Mouse (Mus musculus): ENCODE measurements around the gene Rlim.

Rlim gene

GRCm38 (mm10) chrX:103981169-103981689 is at the start of gene Rlim:
Gene Rlim, minus strand, starts transcription at chrX:103981284.
- DNase-seq (ENCODE audit: low spot score), result peak; percentile 90

GRCm38 (mm10) chrX:104017196-104017595 is 36.1 kb upstream of the Rlim start:
- DNase-seq (ENCODE audit: low spot score), result no peak

- no peak for DNase-seq (ENCODE audit: low spot score)
These were observed 34.0 kb upstream of the Rlim start for GRCm38 (mm10) chrX:104015048-104015447.

GRCm38 (mm10) chrX:104013318-104013811 is 32.3 kb upstream of the Rlim start:
- no peak for DNase-seq (ENCODE audit: low spot score)

- DNase-seq (ENCODE audit: low spot score), result no peak
These were observed 13.7 kb upstream of the Rlim start for GRCm38 (mm10) chrX:103994741-103995140.

GRCm38 (mm10) chrX:103993864-103994263 is 12.8 kb upstream of the Rlim start:
- no peak for DNase-seq (ENCODE audit: low spot score)

- DNase-seq (ENCODE audit: low spot score), result no peak
These were observed 10.6 kb upstream of the Rlim start for GRCm38 (mm10) chrX:103991702-103992101.

GRCm38 (mm10) chrX:103990392-103990791 is 9.3 kb upstream of the Rlim start:
- no peak for DNase-seq (ENCODE audit: low spot score)

GRCm38 (mm10) chrX:103987215-103987964 is 6.3 kb upstream of the Rlim start:
- no peak for DNase-seq (ENCODE audit: low spot score)

GRCm38 (mm10) chrX:103986159-103986558 is 5.1 kb upstream of the Rlim start:
- no peak for DNase-seq (ENCODE audit: low spot score)

- no peak for DNase-seq (ENCODE audit: low spot score)
These were observed 3.9 kb upstream of the Rlim start for GRCm38 (mm10) chrX:103984992-103985391.

- DNase-seq (ENCODE audit: low spot score), result no peak
These were observed 722 bp upstream of the Rlim start for GRCm38 (mm10) chrX:103981806-103982205.

- DNase-seq (ENCODE audit: low spot score), result peak; percentile 9
These were observed 405 bp downstream of the Rlim start for GRCm38 (mm10) chrX:103980590-103981168.

- peak; percentile 4 for DNase-seq (ENCODE audit: low spot score)
These were observed 1.0 kb downstream of the Rlim start for GRCm38 (mm10) chrX:103980036-103980435.

GRCm38 (mm10) chrX:103939701-103940100 is 41.4 kb downstream of the Rlim start:
- DNase-seq (ENCODE audit: low spot score), result no peak

GRCm38 (mm10) chrX:103937333-103937732 is 43.8 kb downstream of the Rlim start:
- no peak for DNase-seq (ENCODE audit: low spot score)

- DNase-seq (ENCODE audit: low spot score), result no peak
These were observed 58.6 kb downstream of the Rlim start for GRCm38 (mm10) chrX:103922436-103922835.

GRCm38 (mm10) chrX:103918954-103919353 is 62.1 kb downstream of the Rlim start:
- peak; percentile 8 for DNase-seq (ENCODE audit: low spot score)

- DNase-seq (ENCODE audit: low spot score), result peak; percentile 36
These were observed 66.3 kb downstream of the Rlim start for GRCm38 (mm10) chrX:103914790-103915189.

Measured in urinary bladder, postnatal 14 days (tissue).